In the genomic region with DNA sequence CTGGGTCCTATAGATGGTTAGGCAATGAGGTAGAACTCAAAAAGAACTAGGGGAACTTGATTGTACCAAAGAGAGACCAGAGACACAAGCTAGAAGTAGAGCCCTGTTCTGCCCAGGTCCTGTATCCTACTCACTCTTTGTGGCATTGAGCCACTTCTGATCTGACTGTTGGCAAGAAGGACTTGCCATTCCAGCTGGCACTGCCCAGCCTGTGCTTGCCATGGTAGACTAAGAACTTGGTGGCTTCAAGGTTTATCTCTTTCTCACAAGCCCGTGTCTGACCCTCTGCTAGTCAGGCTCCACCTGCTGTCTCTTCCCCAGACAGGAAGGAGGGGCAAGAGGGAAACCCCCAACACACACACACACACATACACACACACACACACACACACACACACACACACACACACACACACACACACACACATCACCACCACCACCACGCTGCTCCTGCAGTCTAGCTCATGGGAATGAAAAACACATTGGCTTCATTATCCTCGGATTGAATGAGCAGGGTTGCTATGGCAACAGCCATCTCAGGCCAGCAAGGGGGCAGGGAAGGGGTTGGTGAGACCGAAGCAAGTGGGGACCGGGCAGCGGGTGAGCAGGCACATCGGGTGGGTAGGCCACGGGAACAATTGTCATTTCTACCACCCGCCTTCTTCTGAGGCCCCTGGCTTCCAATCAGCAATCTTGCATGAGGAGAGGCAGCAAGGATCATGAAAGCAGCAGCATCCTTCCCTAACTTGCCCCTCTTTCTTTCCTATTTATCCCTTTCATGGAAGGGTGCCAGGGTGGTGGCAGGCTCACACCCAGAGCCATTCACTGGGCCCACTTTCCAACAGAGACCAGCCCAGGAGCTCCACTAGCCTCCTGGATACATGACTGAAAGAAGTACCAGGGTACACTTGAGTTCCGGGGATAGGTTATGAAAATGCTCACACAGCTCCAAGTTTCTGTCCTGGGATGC, we compare ENCODE assay signal across 9 mouse cellular contexts.
DNase-seq lines count a peak whose midpoint lies in the region; ATAC-seq and TF ChIP-seq lines count a peak whose summit lies in the region.
"Had no signal": no experiment of that assay in that cellular context is flagged by ENCODE, and none has a peak within 500 bp of the region (broad histone marks: within the 10 kb centered on the region; RNA-seq: fewer than 3 reads in every experiment).

No protein-coding gene starts in this region.

- no peak for TF ChIP-seq CTCF in gastrocnemius, adult 2 months (IDR thresholded peaks at IDR 0.05)

- WGBS in forebrain, embryonic 10.5 days: 25% methylated on average over 10 of the region's 10 CpGs
- WGBS in midbrain, embryonic 13.5 days: 8% methylated on average over 10 of the region's 10 CpGs

- peak overlapping the region; percentile 29; the same call in 1 of the 2 replicates for H3K4me2 ChIP-seq in midbrain, embryonic 13.5 days (replicated peaks)
- H3K4me2 ChIP-seq: lung, embryonic 15.5 days had no signal

- peak overlapping the region; percentile 12; the same call in 1 of the 2 replicates for H3K27ac ChIP-seq in gastrocnemius, adult 2 months
- H3K27ac ChIP-seq in forebrain, embryonic 10.5 days: peak overlapping the region; percentile 82
- peak overlapping the region; percentile 89 for H3K27ac ChIP-seq in midbrain, embryonic 13.5 days
- H3K27ac ChIP-seq: lung, embryonic 15.5 days had no signal

- peak; percentile 83 for ATAC-seq in midbrain, embryonic 13.5 days

- H3K9ac ChIP-seq in midbrain, embryonic 13.5 days (replicated peaks): 0 out of 2 replicates have a peak overlapping the region, but pooled peaks have one; percentile 21
- H3K9ac ChIP-seq: lung, embryonic 15.5 days had no signal

- no peaks in the 10 kb centered on the region for H3K9me3 ChIP-seq in forebrain, embryonic 10.5 days
- no peaks in the 10 kb centered on the region for H3K9me3 ChIP-seq in midbrain, embryonic 13.5 days
- H3K9me3 ChIP-seq: lung, embryonic 15.5 days had no signal

- peaks cover 86% of the 10 kb centered on the region for H3K4me1 ChIP-seq in forebrain, embryonic 10.5 days
- H3K4me1 ChIP-seq in midbrain, embryonic 13.5 days (replicated peaks): peaks cover 96% of the 10 kb centered on the region

- H3K36me3 ChIP-seq in forebrain, embryonic 10.5 days (replicated peaks): peaks cover 72% of the 10 kb centered on the region
- H3K36me3 ChIP-seq in midbrain, embryonic 13.5 days: peaks cover 38% of the 10 kb centered on the region

- no peak overlapping the region for H3K4me3 ChIP-seq in gastrocnemius, adult 2 months
- no peak overlapping the region; the same call in 1 of the 2 replicates for H3K4me3 ChIP-seq in forebrain, embryonic 10.5 days
- no peak overlapping the region for H3K4me3 ChIP-seq in midbrain, embryonic 13.5 days (replicated peaks)
- H3K4me3 ChIP-seq: lung, embryonic 15.5 days had no signal

- no peaks in the 10 kb centered on the region for H3K27me3 ChIP-seq in forebrain, embryonic 10.5 days (ENCODE audit: poor library complexity, severe bottlenecking)
- H3K27me3 ChIP-seq in midbrain, embryonic 13.5 days: no peaks in the 10 kb centered on the region
- H3K27me3 ChIP-seq: lung, embryonic 15.5 days had no signal

- intact Hi-C loops in gastrocnemius, adult 2 months (cut with DNase I): no loop called here

- peak; percentile 58 for DNase-seq in gastrocnemius, adult 2 months
- no peak for DNase-seq in gastrocnemius, postnatal 4 days (ENCODE audit: low spot score in 2 of 2)
- DNase-seq in forebrain, embryonic 10.5 days (ENCODE audit: extremely low spot score, low spot score): peak; percentile 75
- DNase-seq in layer of hippocampus, adult 8-10 months (ENCODE audit: low spot score in 2 of 2): peak; percentile 64 to 78
- no peak for DNase-seq in heart, adult 9 months (ENCODE audit: low spot score in 2 of 2)
- DNase-seq in spleen, postnatal 14 days (ENCODE audit: low spot score in 2 of 2): no peak
- DNase-seq in ovary, postnatal 36 days (ENCODE audit: low spot score): no peak

Comparison
In these comparisons a context has a peak if more than half of its experiments do, and no peak if none do; other contexts are left out.
1. DNase-seq: peak in gastrocnemius, adult 2 months (single experiment), forebrain, embryonic 10.5 days (single experiment) and layer of hippocampus, adult 8-10 months (2 of 2); none in gastrocnemius, postnatal 4 days (0 of 2), heart, adult 9 months (0 of 2), spleen, postnatal 14 days (0 of 2) and ovary, postnatal 36 days (single experiment).
2. H3K27ac ChIP-seq: peak in every context shown above with its lines; median percentile 89 in midbrain, embryonic 13.5 days; 82 in forebrain, embryonic 10.5 days; 12 in gastrocnemius, adult 2 months.